Mouse (Mus musculus): ENCODE measurements around the gene Gypa.

Gypa gene

GRCm38 (mm10) chr8:80541836-80542235 lies 48.3 kb downstream of the Gypa start:
- DNase-seq (ENCODE audit: low spot score in 2 of 2), result no peak

DNA sequence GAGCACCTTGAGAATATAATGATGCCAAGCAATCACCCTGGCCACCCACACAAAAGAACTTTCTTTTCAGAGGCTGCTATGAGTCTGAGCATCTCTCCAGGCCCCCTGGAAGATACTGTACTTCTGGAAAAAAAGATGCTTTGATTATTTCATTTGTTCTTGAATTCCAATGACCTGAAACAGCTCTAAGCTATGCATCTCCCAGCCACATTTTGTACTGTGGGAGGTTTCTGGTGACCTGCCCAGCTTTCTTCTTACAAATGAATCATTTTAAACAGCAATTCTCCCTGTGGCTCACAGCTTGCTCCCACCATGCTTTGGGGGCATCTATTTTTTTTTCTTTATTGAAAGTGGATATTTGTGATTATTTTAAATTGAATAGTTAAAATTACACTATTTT lies 56.9 kb downstream of the Gypa start:
- no peak for DNase-seq (ENCODE audit: low spot score in 2 of 2)

GRCm38 (mm10) chr8:80551303-80551702 lies 57.7 kb downstream of the Gypa start:
- peak in 1 of 2 experiments; percentile 34 for DNase-seq (ENCODE audit: low spot score in 2 of 2)

- no peak for DNase-seq (ENCODE audit: low spot score in 2 of 2)
These were observed 61.4 kb downstream of the Gypa start for GRCm38 (mm10) chr8:80554991-80555390.
